Mouse (Mus musculus) stomach, postnatal 0 days (tissue): ENCODE data around the gene 4931428L18Rik. TPM values are rescaled to one million over a fixed set of nuclear protein-coding genes. Genes with fewer than 3 reads are reported as not detected.
A peak's percentile ranks its signal among the peaks of the same experiment; 100 is the strongest.

Experiments
- ATAC-seq: fragments of 200-750 bp; cut with Nextera tagmentation; 2 replicates; pipeline ENCODE4 v1.8.0; 2017; ENCODE audit not compliant: low FRiP score, low TSS enrichment
- DNase-seq: peaks from one replicate; pipeline ENCODE4 v3.0.0-alpha.2; 2016; ENCODE audit warnings: low spot score
- H3K27ac ChIP-seq: fragments of 300-500 bp; sonication (generic); replicated peaks from 2 replicates; pipeline ENCODE4 v1.5.1; 2014; ENCODE audit warnings: mild to moderate bottlenecking, control low read depth
- H3K27me3 ChIP-seq: fragments of 300-500 bp; sonication (generic); 2 replicates; pipeline ENCODE4 v1.6.1; 2014; ENCODE audit warnings: low read length; ENCODE audit not compliant: control insufficient read depth, insufficient read depth
- H3K36me3 ChIP-seq: fragments of 300-500 bp; sonication (generic); 2 replicates; pipeline ENCODE4 v1.6.1; 2014; ENCODE audit warnings: low read length, mixed read lengths; ENCODE audit not compliant: control insufficient read depth, insufficient read depth
- H3K4me1 ChIP-seq: fragments of 300-500 bp; sonication (generic); replicated peaks from 2 replicates; pipeline ENCODE4 v1.6.1; 2014; ENCODE audit warnings: antibody characterized with exemption; ENCODE audit not compliant: control insufficient read depth, insufficient read depth
- H3K4me2 ChIP-seq: fragments of 300-500 bp; sonication (generic); replicated peaks from 2 replicates; pipeline ENCODE4 v1.6.1; 2014; ENCODE audit warnings: low read depth, mild to moderate bottlenecking, control low read depth, moderate library complexity
- H3K4me3 ChIP-seq: fragments of 300-500 bp; sonication (generic); 2 replicates; pipeline ENCODE4 v1.5.1; 2014; ENCODE audit warnings: low read depth, low read length, control low read depth
- H3K9ac ChIP-seq: fragments of 300-500 bp; sonication (generic); 2 replicates; pipeline ENCODE4 v1.6.1; 2014; ENCODE audit warnings: mild to moderate bottlenecking, low read length, control low read depth, mixed read lengths
- H3K9me3 ChIP-seq: fragments of 300-500 bp; sonication (generic); 2 replicates; pipeline ENCODE4 v1.6.1; 2016; ENCODE audit warnings: low read length; ENCODE audit not compliant: control insufficient read depth
- CTCF ChIP-seq: IDR thresholded peaks from 2 replicates; pipeline ENCODE4 v1.5.1; 2016; ENCODE audit warnings: antibody characterized with exemption, low read depth, mild to moderate bottlenecking, moderate library complexity
- EP300 ChIP-seq: optimal IDR thresholded peaks from 2 replicates; pipeline ENCODE3; 2016; ENCODE audit warnings: antibody characterized with exemption
- WGBS: fragments of 180-500 bp; shearing (Covaris S2); extraction: QIAGEN DNeasy Blood & Tissue Kit; methylation state at CpG from one replicate; pipeline ENCODE4 v1.1.7; 2014; 5-methylcytosine and 5-hydroxymethylcytosine counted together
- polyA plus RNA-seq: library from polyadenylated mRNA; unstranded; fragments of >200 nt; fragmentation: Nextera tagmentation; extraction: Ambion mirVana; gene quantifications from 2 replicates; pipeline ENCODE4 v1.2.1, GENCODE M21; 2015

4931428L18Rik gene
- polyA plus RNA-seq, 1 experiment from 2014 or later = 0.16 TPM

- no peak overlapping the region for H3K4me3 ChIP-seq
- H3K36me3 ChIP-seq = no peaks in the 10 kb centered on the region
- no peak for TF ChIP-seq EP300
- no peak for TF ChIP-seq CTCF
- ATAC-seq (peak; percentile 90), DNase-seq (peak; percentile 33)
- no peak overlapping the region for H3K27ac ChIP-seq
- WGBS = 58% methylated on average over 4 of the region's 4 CpGs
- H3K9ac ChIP-seq = no peak overlapping the region
- no peak overlapping the region for H3K4me2 ChIP-seq
- no peaks in the 10 kb centered on the region for H3K9me3 ChIP-seq
- H3K27me3 ChIP-seq = no peaks in the 10 kb centered on the region
- 0 out of 2 replicates have a peak, but pooled peaks cover 3% of the 10 kb centered on the region for H3K4me1 ChIP-seq
Observed at GRCm38 (mm10) chr1:31088686-31089085, 133.8 kb downstream of the 4931428L18Rik start.

- no peak overlapping the region for H3K4me3 ChIP-seq
- H3K9ac ChIP-seq = no peak overlapping the region
- no peaks in the 10 kb centered on the region for H3K36me3 ChIP-seq
- no peak overlapping the region for H3K27ac ChIP-seq
- no peaks in the 10 kb centered on the region for H3K4me1 ChIP-seq
- H3K4me2 ChIP-seq = no peak overlapping the region
- no peaks in the 10 kb centered on the region for H3K27me3 ChIP-seq
- no peak for DNase-seq
- ATAC-seq = no peak
- WGBS = 45% methylated on average over 6 of the region's 6 CpGs
- no peaks in the 10 kb centered on the region for H3K9me3 ChIP-seq
- no peak for TF ChIP-seq EP300
- TF ChIP-seq CTCF = no peak
Observed at GRCm38 (mm10) chr1:31072523-31073370, 149.7 kb downstream of the 4931428L18Rik start.

GRCm38 (mm10) chr1:31071209-31071608 lies 151.3 kb downstream of the 4931428L18Rik start:
- H3K27me3 ChIP-seq = no peaks in the 10 kb centered on the region
- no peak overlapping the region for H3K4me2 ChIP-seq
- DNase-seq (no peak), ATAC-seq (no peak)
- no peak for TF ChIP-seq EP300
- TF ChIP-seq CTCF = no peak
- H3K4me1 ChIP-seq = no peaks in the 10 kb centered on the region
- WGBS = 55% methylated on average over 2 of the region's 2 CpGs
- no peak overlapping the region for H3K9ac ChIP-seq
- H3K36me3 ChIP-seq = no peaks in the 10 kb centered on the region
- no peak overlapping the region for H3K4me3 ChIP-seq
- H3K27ac ChIP-seq = no peak overlapping the region
- no peaks in the 10 kb centered on the region for H3K9me3 ChIP-seq

- DNase-seq (no peak), ATAC-seq (no peak)
- Histone ChIP-seq H3K4me1 (no peaks in the 10 kb centered on the region), H3K4me3 (no peak overlapping the region), H3K9ac (no peak overlapping the region), H3K9me3 (no peaks in the 10 kb centered on the region), H3K27me3 (no peaks in the 10 kb centered on the region), H3K36me3 (no peaks in the 10 kb centered on the region), H3K27ac (no peak overlapping the region), H3K4me2 (no peak overlapping the region)
- TF ChIP-seq EP300 (no peak), CTCF (no peak)
- 66% methylated on average over 12 of the region's 12 CpGs for WGBS
Observed at GRCm38 (mm10) chr1:31064817-31065740, 157.4 kb downstream of the 4931428L18Rik start.

GRCm38 (mm10) chr1:31059806-31060205 lies 162.7 kb downstream of the 4931428L18Rik start:
- Histone ChIP-seq H3K9me3 (no peaks in the 10 kb centered on the region), H3K27me3 (no peaks in the 10 kb centered on the region), H3K36me3 (no peaks in the 10 kb centered on the region), H3K9ac (no peak overlapping the region), H3K4me2 (no peak overlapping the region), H3K4me3 (no peak overlapping the region), H3K27ac (no peak overlapping the region), H3K4me1 (no peaks in the 10 kb centered on the region; the same call in 1 of the 2 replicates)
- no peak for ATAC-seq
- 45% methylated on average over 4 of the region's 4 CpGs for WGBS
- DNase-seq = no peak
- TF ChIP-seq CTCF (no peak), EP300 (no peak)
